Mouse (Mus musculus) midbrain, embryonic 11.5 days (tissue): ENCODE results near the gene Prmt2. TPM values are rescaled to one million over a fixed set of nuclear protein-coding genes. Genes with fewer than 3 reads are reported as not detected.

Experiments
- ATAC-seq: fragments of 200-750 bp; cut with Nextera tagmentation; 2 replicates; pipeline ENCODE4 v1.8.0; 2017; ENCODE audit warnings: moderate TSS enrichment, moderate library complexity; ENCODE audit not compliant: low FRiP score
- DNase-seq: peaks from one replicate; pipeline ENCODE4 v3.0.0; 2015; ENCODE audit warnings: low spot score; ENCODE audit errors: missing footprints
- H3K27ac ChIP-seq: fragments of 300-500 bp; sonication (generic); 2 replicates; pipeline ENCODE4 v1.5.1; 2014; ENCODE audit warnings: low read depth, low read length
- H3K27me3 ChIP-seq: fragments of 300-500 bp; sonication (generic); 2 replicates; pipeline ENCODE4 v1.6.1; 2014; ENCODE audit warnings: mild to moderate bottlenecking, low read length, moderate library complexity, mixed read lengths; ENCODE audit not compliant: control insufficient read depth, insufficient read depth
- H3K36me3 ChIP-seq: fragments of 300-500 bp; sonication (generic); 2 replicates; pipeline ENCODE4 v1.6.1; 2014; ENCODE audit warnings: mild to moderate bottlenecking, low read length, moderate library complexity, mixed read lengths; ENCODE audit not compliant: control insufficient read depth, insufficient read depth
- H3K4me1 ChIP-seq: fragments of 300-500 bp; sonication (generic); 2 replicates; pipeline ENCODE4 v1.6.1; 2014; ENCODE audit warnings: low read length; ENCODE audit not compliant: control insufficient read depth, insufficient read depth
- H3K4me2 ChIP-seq: fragments of 300-500 bp; sonication (generic); 2 replicates; pipeline ENCODE4 v1.6.1; 2014; ENCODE audit warnings: mild to moderate bottlenecking, moderate library complexity
- H3K4me3 ChIP-seq: fragments of 300-500 bp; sonication (generic); 2 replicates; pipeline ENCODE4 v1.5.1; 2014; ENCODE audit warnings: low read depth, low read length
- H3K9ac ChIP-seq: fragments of 300-500 bp; sonication (generic); 2 replicates; pipeline ENCODE4 v1.6.1; 2014; ENCODE audit warnings: low read length
- H3K9me3 ChIP-seq: fragments of 300-500 bp; sonication (generic); 2 replicates; pipeline ENCODE4 v1.6.1; 2016; ENCODE audit warnings: low read length; ENCODE audit not compliant: control insufficient read depth
- WGBS: fragments of 180-500 bp; shearing (Covaris S2); extraction: QIAGEN DNeasy Blood & Tissue Kit; methylation state at CpG from one replicate; pipeline ENCODE4 v1.1.7; 2014; 5-methylcytosine and 5-hydroxymethylcytosine counted together
- polyA plus RNA-seq: library from polyadenylated mRNA; unstranded; fragments of >200 nt; fragmentation: Nextera tagmentation; extraction: Ambion mirVana; gene quantifications from 2 replicates; pipeline ENCODE4 v1.2.1, GENCODE M21; 2014

The Prmt2 gene
- polyA plus RNA-seq, 1 experiment from 2014 or later: 106 TPM

GRCm38 (mm10) chr10:76245106-76245505 is 7.4 kb upstream of the Prmt2 start:
- no peaks in the 10 kb centered on the region for H3K36me3 ChIP-seq
- WGBS: 79% methylated on average over 2 of the region's 2 CpGs
- no peak for ATAC-seq

GRCm38 (mm10) chr10:76239401-76239800 is 1.7 kb upstream of the Prmt2 start:
- Histone ChIP-seq H3K27ac (no peak overlapping the region), H3K27me3 (no peaks in the 10 kb centered on the region), H3K4me1 (peaks cover 6% of the 10 kb centered on the region; the same call in 1 of the 2 replicates), H3K36me3 (no peaks in the 10 kb centered on the region), H3K4me2 (no peak overlapping the region), H3K4me3 (no peak overlapping the region), H3K9me3 (no peaks in the 10 kb centered on the region), H3K9ac (no peak overlapping the region)
- 76% methylated on average over 4 of the region's 4 CpGs for WGBS
- no peak for ATAC-seq
- DNase-seq: no peak

More at GRCm38 (mm10) chr10:76245106-76245505, 7.4 kb upstream of the Prmt2 start:
- no peaks in the 10 kb centered on the region for H3K27me3 ChIP-seq
- H3K4me2 ChIP-seq: no peak overlapping the region
- H3K9me3 ChIP-seq: no peaks in the 10 kb centered on the region
- H3K27ac ChIP-seq: no peak overlapping the region
- H3K9ac ChIP-seq: no peak overlapping the region
- H3K4me1 ChIP-seq: peaks cover 5% of the 10 kb centered on the region; the same call in 1 of the 2 replicates
- H3K4me3 ChIP-seq: no peak overlapping the region
- DNase-seq: no peak

- H3K4me1 ChIP-seq: no peaks in the 10 kb centered on the region
- DNase-seq: no peak
These were observed 8.0 kb downstream of the Prmt2 start for GRCm38 (mm10) chr10:76229627-76230026.

GRCm38 (mm10) chr10:76225944-76226343 is 11.7 kb downstream of the Prmt2 start:
- Histone ChIP-seq H3K9ac (no peak overlapping the region), H3K4me2 (no peak overlapping the region), H3K9me3 (no peaks in the 10 kb centered on the region), H3K4me1 (no peaks in the 10 kb centered on the region), H3K27ac (no peak overlapping the region), H3K27me3 (no peaks in the 10 kb centered on the region), H3K36me3 (peaks cover 5% of the 10 kb centered on the region; the same call in 1 of the 2 replicates), H3K4me3 (no peak overlapping the region)
- no peak for DNase-seq
- 93% methylated on average over 11 of the region's 11 CpGs for WGBS
- ATAC-seq: no peak

More at GRCm38 (mm10) chr10:76229627-76230026, 8.0 kb downstream of the Prmt2 start:
- no peaks in the 10 kb centered on the region for H3K9me3 ChIP-seq
- no peak overlapping the region for H3K4me3 ChIP-seq
- H3K36me3 ChIP-seq: no peaks in the 10 kb centered on the region
- H3K27ac ChIP-seq: no peak overlapping the region
- 78% methylated on average over 1 of the region's 1 CpGs for WGBS
- H3K27me3 ChIP-seq: no peaks in the 10 kb centered on the region
- H3K4me2 ChIP-seq: no peak overlapping the region
- no peak for ATAC-seq
- no peak overlapping the region for H3K9ac ChIP-seq

- Histone ChIP-seq H3K9me3 (peaks cover 7% of the 10 kb centered on the region; the same call in 1 of the 2 replicates), H3K4me2 (no peak overlapping the region), H3K9ac (no peak overlapping the region), H3K4me3 (no peak overlapping the region), H3K27ac (no peak overlapping the region), H3K36me3 (peaks cover 26% of the 10 kb centered on the region), H3K4me1 (no peaks in the 10 kb centered on the region), H3K27me3 (no peaks in the 10 kb centered on the region)
- ATAC-seq: no peak
- WGBS: 89% methylated on average over 9 of the region's 9 CpGs
- DNase-seq: no peak
These were observed 19.4 kb downstream of the Prmt2 start for GRCm38 (mm10) chr10:76218240-76218639.

- H3K4me3 ChIP-seq: no peak overlapping the region
- H3K36me3 ChIP-seq: peaks cover 24% of the 10 kb centered on the region
- 97% methylated on average over 17 of the region's 17 CpGs for WGBS
- no peak overlapping the region for H3K9ac ChIP-seq
- H3K9me3 ChIP-seq: peaks cover 7% of the 10 kb centered on the region; the same call in 1 of the 2 replicates
- H3K4me2 ChIP-seq: no peak overlapping the region
- ATAC-seq (no peak), DNase-seq (no peak)
- no peaks in the 10 kb centered on the region for H3K27me3 ChIP-seq
- no peak overlapping the region for H3K27ac ChIP-seq
- no peaks in the 10 kb centered on the region for H3K4me1 ChIP-seq
These were observed 20.6 kb downstream of the Prmt2 start for GRCm38 (mm10) chr10:76217056-76217455.

- ATAC-seq: no peak
- H3K4me3 ChIP-seq: no peak overlapping the region
These were observed 23.5 kb downstream of the Prmt2 start for GRCm38 (mm10) chr10:76214161-76214560.

GRCm38 (mm10) chr10:76212121-76212520 is 25.5 kb downstream of the Prmt2 start:
- 93% methylated on average over 6 of the region's 6 CpGs for WGBS
- Histone ChIP-seq H3K36me3 (peaks cover 25% of the 10 kb centered on the region), H3K4me2 (no peak overlapping the region), H3K9me3 (peaks cover 7% of the 10 kb centered on the region; the same call in 1 of the 2 replicates), H3K4me3 (no peak overlapping the region), H3K27me3 (no peaks in the 10 kb centered on the region), H3K4me1 (no peaks in the 10 kb centered on the region), H3K9ac (no peak overlapping the region), H3K27ac (no peak overlapping the region)
- DNase-seq (no peak), ATAC-seq (no peak)

More at GRCm38 (mm10) chr10:76214161-76214560, 23.5 kb downstream of the Prmt2 start:
- H3K4me2 ChIP-seq: no peak overlapping the region
- H3K9me3 ChIP-seq: peaks cover 7% of the 10 kb centered on the region; the same call in 1 of the 2 replicates
- no peak overlapping the region for H3K9ac ChIP-seq
- H3K27ac ChIP-seq: no peak overlapping the region
- no peaks in the 10 kb centered on the region for H3K27me3 ChIP-seq
- DNase-seq: no peak
- H3K4me1 ChIP-seq: no peaks in the 10 kb centered on the region
- WGBS: 95% methylated on average over 4 of the region's 4 CpGs
- peaks cover 22% of the 10 kb centered on the region for H3K36me3 ChIP-seq

- Histone ChIP-seq H3K9me3 (peaks cover 7% of the 10 kb centered on the region; the same call in 1 of the 2 replicates), H3K36me3 (peaks cover 16% of the 10 kb centered on the region), H3K27ac (no peak overlapping the region), H3K9ac (no peak overlapping the region), H3K27me3 (no peaks in the 10 kb centered on the region), H3K4me3 (no peak overlapping the region), H3K4me1 (no peaks in the 10 kb centered on the region), H3K4me2 (no peak overlapping the region)
- DNase-seq (no peak), ATAC-seq (no peak)
- 96% methylated on average over 7 of the region's 7 CpGs for WGBS
These were observed 26.9 kb downstream of the Prmt2 start for GRCm38 (mm10) chr10:76210806-76211205.
